Mouse (Mus musculus): ENCODE data around the gene Tfap2a.

DNA sequence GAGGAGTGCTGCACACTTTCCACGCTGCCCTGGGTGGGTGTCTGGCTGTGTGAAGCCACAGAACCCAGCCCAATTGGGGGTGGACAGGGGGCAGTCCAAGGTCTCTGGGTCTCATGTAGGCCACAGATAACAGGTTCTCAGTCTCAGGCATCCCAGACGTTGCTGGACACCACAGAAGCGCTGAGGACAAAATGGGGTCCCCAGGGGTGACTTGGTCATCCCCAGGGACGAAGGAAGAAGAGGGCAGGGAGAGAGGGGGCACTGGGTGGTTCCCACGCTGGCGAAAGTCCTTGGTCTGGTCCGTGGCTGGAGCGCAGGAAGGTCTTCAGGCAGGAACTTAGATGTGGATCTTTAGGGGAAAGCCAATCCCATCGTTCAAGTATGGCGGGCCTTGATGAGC, 13.7 kb upstream of the Tfap2a start:
- TF ChIP-seq CTCF (IDR thresholded peaks at IDR 0.05; ENCODE audit: low read depth, low read length) (no peak), TAL1 (conservative IDR thresholded peaks at IDR 0.05; ENCODE audit: low read depth, low read length) (no peak), POLR2AphosphoS5 (IDR thresholded peaks at IDR 0.05; ENCODE audit: insufficient replicate concordance, low read depth, low read length) (no peak)
